Mouse (Mus musculus) thymus, adult 2 months (tissue): ENCODE results near the gene Vmn1r15.

Source experiments
- CTCF ChIP-seq: fragments of 200-500 bp; IDR thresholded peaks from 2 replicates; pipeline ENCODE4 v1.5.1; 2012; ENCODE audit warnings: mild to moderate bottlenecking, control low read depth, low read length, moderate library complexity, borderline replicate concordance; ENCODE audit not compliant: control insufficient read depth, poor library complexity, insufficient read depth; ENCODE audit errors: extremely low read depth
- POLR2A ChIP-seq: fragments of 200-500 bp; IDR thresholded peaks from 2 replicates; pipeline ENCODE4 v1.6.1; 2012; ENCODE audit warnings: mild to moderate bottlenecking, low read length, control low read depth, moderate library complexity; ENCODE audit not compliant: control insufficient read depth, poor library complexity, insufficient read depth; ENCODE audit errors: extremely low read depth

GRCm38 (mm10) chr6:57260990-57261389 lies 3.2 kb downstream of the Vmn1r15 start:
- TF ChIP-seq CTCF (no peak), POLR2A (no peak)
